In genomic region chr6:48958053-48958452, GRCm38 (mm10) we compare ENCODE assay signal across 10 mouse cellular contexts. TPM values are rescaled to one million over a fixed set of nuclear protein-coding genes. Genes with fewer than 3 reads are reported as not detected.
DNase-seq lines count a peak whose midpoint lies in the region.
"Had no signal": no experiment of that assay in that cellular context is flagged by ENCODE, and none has a peak within 500 bp of the region (broad histone marks: within the 10 kb centered on the region; RNA-seq: fewer than 3 reads in every experiment).

No protein-coding gene starts in this region.

- peak; percentile 60 to 68 for DNase-seq in cerebellum, postnatal 14 days
- DNase-seq in cerebellum, adult 18-20 months: no peak
- peak; percentile 6 to 39 for DNase-seq in left cerebral cortex, postnatal 25 days (ENCODE audit: low spot score in 2 of 2)
- no peak for DNase-seq in left cerebral cortex, postnatal 36 days (ENCODE audit: low spot score in 2 of 2)
- peak; percentile 23 for DNase-seq in ZHBTc4 (ENCODE audit: low read depth, low spot score)
- peak; percentile 32 to 43 for DNase-seq in kidney, postnatal 25 days
- DNase-seq in spleen, postnatal 10 days (ENCODE audit: low spot score in 2 of 2): no peak
- no peak for DNase-seq in adrenal gland, adult 2 months

- intact Hi-C loops in left cerebral cortex, postnatal 25 days (cut with DNase I): loop anchor here (2.0 to 10.0 kb wide), 4 partner anchors 96 to 373 kb away; partner anchors contain the start of genes Gimap8 and Gm45021
- intact Hi-C loops in left cerebral cortex, postnatal 36 days (cut with DNase I): loop anchor here (5.0 kb wide), 2 partner anchors 96 to 311 kb away; partner anchors contain the start of gene Gimap8

RNA-seq across cellular contexts. Expression of gene Doxl2, which starts 16.7 kb away (rescaled TPM):
- total RNA-seq in left cerebral cortex, postnatal 25 days (2021): not detected
- not detected for total RNA-seq in left cerebral cortex, postnatal 36 days (2021)
- not detected for total RNA-seq in adrenal gland, adult 2 months (2021)
- polyA plus RNA-seq in adrenal gland, adult 2 months (2012; rRNA removed): not detected in 2 replicates
- total RNA-seq: layer of hippocampus, adult 8-10 months had no signal
- polyA plus RNA-seq: neural tube, embryonic 14.5 days had no signal

RNA-seq across cellular contexts. Expression of gene 1600015I10Rik, which starts 28.4 kb away (rescaled TPM):
- not detected for total RNA-seq in left cerebral cortex, postnatal 25 days (2021)
- total RNA-seq in left cerebral cortex, postnatal 36 days (2021): not detected
- not detected for total RNA-seq in adrenal gland, adult 2 months (2021)
- not detected in 2 replicates for polyA plus RNA-seq in adrenal gland, adult 2 months (2012; rRNA removed)
- total RNA-seq: layer of hippocampus, adult 8-10 months had no signal
- polyA plus RNA-seq: neural tube, embryonic 14.5 days had no signal

RNA-seq across cellular contexts. Expression of gene Svs1, which starts 28.6 kb away (rescaled TPM):
- not detected for total RNA-seq in left cerebral cortex, postnatal 25 days (2021)
- total RNA-seq in left cerebral cortex, postnatal 36 days (2021): not detected
- total RNA-seq in adrenal gland, adult 2 months (2021): not detected
- not detected in 2 replicates for polyA plus RNA-seq in adrenal gland, adult 2 months (2012; rRNA removed)
- total RNA-seq: layer of hippocampus, adult 8-10 months had no signal
- polyA plus RNA-seq: neural tube, embryonic 14.5 days had no signal

Comparison
In these comparisons a context has a peak if more than half of its experiments do, and no peak if none do; other contexts are left out.
1. DNase-seq: peak in cerebellum, postnatal 14 days (2 of 2), left cerebral cortex, postnatal 25 days (2 of 2), ZHBTc4 (single experiment) and kidney, postnatal 25 days (2 of 2); none in cerebellum, adult 18-20 months (0 of 2), left cerebral cortex, postnatal 36 days (0 of 2), spleen, postnatal 10 days (0 of 2) and adrenal gland, adult 2 months (single experiment).